Mouse (Mus musculus): ENCODE data around the gene Gsg1l.

DNA sequence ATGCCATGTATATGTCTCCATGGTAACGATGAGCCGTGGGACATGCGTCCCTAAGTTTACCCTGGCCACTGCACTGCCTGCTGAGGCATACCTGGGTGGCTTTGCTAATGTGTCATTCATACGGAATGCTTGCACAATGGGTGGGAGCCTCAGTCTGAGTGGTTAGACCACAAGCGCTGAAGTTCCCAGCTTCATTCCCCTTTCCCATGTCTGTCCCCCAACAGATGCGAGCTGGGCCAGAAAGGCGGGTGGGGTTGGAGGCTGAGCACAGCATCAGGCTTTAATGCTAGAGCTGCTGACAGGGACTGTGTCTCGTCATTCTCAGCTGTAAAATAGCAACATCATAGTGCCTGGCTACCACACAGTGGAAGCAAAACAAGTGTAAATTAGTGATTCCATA, 136.3 kb downstream of the Gsg1l start:
- TF ChIP-seq CTCF (IDR thresholded peaks at IDR 0.05; ENCODE audit: extremely low read depth, insufficient read depth, insufficient read length, insufficient replicate concordance) (no peak), POLR2A (IDR thresholded peaks at IDR 0.05; ENCODE audit: low read depth, low read length) (no peak)
